Mouse (Mus musculus): ENCODE results near the gene Strc.
"Not testable (repeated sequence)": the region's sequence is repeated elsewhere in the genome, so short reads cannot be mapped to it uniquely, and the experiment has no call there.

Gene Strc

DNA sequence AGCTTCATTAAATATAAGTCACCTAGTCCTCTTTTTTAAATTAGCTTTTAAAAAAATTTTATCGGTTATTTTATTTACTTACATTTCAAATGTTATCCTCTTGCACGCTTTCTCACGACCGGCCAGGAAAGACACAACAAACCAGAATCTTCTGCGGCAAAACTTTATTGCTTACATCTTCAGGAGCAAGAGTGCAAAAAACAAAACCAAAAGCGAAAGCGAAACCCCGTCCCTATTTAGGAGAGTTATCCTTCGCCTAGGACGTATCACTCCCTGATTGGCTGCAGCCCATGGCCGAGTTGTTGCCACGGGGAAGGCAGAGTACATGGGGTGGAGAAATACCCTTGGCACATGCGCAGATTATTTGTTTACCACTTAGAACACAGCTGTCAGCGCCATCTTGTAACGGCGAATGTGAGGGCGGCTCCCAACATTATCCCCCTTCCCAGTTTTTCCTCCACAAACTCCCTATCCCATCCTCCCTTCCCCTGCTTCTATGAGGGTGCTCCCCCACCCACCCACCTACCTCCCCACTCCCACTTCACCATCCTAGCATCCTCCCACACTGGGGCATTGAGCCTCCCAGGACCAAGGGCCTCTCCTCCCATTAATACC, at the start of gene Strc:
TSS of gene Strc (minus strand) at position 208 of the 615 bp plus-strand sequence.
- not testable (repeated sequence) for DNase-seq (ENCODE audit: low spot score)

DNA sequence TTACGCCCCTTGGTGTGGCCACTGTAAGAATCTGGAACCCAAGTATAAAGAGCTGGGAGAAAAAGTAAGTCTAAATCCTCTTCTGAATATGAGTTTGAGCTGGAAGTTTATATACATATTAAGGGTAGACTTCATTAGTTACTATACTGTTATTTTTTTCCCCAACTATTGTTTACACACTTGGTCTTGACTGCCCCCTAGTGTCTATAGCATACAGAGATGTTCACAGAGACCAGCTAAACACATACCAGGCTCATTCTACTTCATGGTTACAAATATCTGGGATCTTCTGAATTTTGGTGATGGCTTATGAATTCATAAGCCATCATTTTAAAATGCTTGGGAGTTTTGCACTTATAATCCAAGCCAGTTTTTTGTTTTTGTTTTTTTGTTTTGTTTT, 47.9 kb upstream of the Strc start:
- no peak for DNase-seq (ENCODE audit: low spot score)

DNA sequence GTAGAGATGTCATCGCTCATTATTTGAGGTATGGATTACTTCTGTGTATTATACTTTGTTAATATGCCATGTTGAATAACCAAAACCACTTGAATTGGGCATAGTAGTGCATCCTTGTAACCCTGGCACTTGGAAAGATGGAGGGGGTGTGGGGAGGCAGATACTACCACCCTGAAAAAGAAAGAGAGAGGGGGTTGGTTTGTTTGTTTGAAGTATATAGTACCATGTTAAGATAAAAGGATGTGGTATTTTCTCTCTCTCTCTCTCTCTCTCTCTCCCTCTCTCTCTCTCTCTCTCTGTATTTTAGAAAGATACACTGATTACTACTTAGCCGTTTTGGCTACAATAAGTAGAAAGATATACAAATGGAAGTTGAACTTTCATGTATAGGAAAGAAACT, 38.9 kb upstream of the Strc start:
- no peak for DNase-seq (ENCODE audit: low spot score)

DNA sequence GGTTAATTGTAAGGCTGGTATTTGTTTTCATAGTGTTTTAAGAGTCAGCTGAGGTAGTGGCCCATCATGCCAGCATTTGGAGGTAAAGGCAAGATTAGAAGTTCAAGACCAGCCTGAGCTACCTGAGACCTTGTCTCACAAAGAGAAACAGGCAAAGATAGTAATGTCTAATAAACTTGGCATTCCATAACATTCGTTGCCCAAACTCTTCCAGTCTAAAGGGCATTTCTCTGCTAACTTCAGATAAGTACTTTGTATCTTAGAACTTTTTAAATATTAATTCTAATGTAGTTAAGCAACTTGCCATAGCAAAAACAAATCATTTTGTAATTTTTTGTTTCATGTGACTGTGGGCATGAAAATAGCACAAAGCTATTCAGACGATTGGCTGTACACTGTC, 36.2 kb upstream of the Strc start:
- DNase-seq (ENCODE audit: low spot score): no peak

DNA sequence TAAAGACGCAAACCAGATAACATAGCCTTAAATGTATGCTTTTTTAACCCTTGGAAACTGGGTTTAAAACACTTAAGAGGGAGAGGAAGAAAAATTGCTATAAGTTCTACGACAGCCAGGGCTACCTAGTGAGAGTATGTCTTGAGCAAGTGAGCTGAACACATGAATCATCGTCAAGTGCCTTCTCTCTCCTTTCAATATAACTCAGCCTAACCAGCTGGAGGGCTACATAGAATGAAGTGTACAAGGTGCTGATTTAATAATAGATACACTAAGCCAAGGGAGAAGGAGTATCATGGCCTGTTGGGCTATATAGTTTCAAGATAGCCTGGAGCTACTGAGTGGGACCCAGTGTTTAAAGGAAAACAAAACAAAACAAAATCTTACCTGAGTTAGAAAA, 31.5 kb upstream of the Strc start:
- DNase-seq (ENCODE audit: low spot score): no peak

DNA sequence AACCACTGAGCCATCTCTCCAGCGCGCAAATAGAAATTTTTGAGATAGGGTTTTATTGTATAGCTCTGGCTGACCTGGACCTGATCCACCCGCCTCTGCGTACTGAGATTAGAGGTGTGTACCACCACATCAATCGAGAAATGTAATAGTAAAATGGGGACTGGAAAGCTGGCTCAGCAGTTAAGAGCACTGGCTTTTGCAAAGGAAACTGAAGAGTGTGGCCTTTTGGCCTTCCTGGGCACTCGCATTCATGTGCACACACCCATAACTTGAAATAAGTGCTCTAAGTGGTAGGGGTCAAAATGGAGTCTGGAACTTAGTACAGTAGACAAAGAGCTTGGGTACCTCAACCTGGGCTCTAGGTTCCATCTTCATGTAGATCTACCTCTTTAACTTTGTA, 29.4 kb upstream of the Strc start:
- no peak for DNase-seq (ENCODE audit: low spot score)

- no peak for DNase-seq (ENCODE audit: low spot score)
Observed at GRCm38 (mm10) chr2:121415591-121415990, 28.6 kb upstream of the Strc start.

DNA sequence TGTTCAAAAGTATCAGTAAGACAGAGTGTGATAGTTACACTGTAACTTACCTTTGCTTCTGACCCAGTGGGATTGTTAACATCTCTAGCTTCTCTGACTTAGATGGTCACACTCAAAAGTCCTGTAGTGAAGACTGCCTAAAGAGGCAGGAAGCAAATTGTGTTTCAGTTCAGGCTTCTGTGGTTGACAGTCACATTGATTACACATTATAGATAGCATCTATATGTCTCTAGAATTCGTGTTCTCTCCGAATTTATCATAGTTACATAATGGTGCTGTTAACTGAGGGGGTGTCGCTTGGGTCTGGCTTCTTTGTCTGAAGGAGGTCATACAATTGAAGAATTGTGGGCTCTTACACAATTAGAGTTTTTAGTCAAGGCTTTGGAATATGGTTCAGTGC, 28.1 kb upstream of the Strc start:
- no peak for DNase-seq (ENCODE audit: low spot score)

DNA sequence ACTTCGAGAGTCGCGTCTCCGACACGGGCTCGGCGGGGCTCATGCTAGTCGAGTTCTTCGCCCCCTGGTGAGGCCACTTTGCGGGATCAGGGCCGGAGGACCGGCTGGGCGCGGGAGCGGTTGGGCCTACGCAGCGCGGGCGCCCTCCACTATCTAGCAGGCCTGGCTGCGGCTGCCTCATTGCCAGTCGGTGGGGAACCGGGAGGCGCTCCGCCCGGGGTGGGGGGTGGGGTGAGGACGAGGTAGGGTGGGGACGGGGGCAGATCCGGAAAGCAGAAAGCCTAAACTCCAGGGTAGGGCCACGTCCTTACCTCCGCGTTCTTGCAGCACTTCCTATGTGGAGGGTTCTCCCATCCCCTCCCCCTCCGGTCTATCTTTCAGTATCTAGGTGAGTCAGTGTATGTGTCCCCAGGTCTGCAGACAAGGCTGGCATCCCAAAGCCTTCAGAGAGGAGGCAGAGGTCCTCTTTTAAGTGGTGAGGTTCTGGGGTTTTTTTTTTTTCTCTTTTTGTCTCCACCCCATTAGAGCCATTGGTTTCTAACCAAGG, 27.2 kb upstream of the Strc start:
- peak; percentile 29 for DNase-seq (ENCODE audit: low spot score)

- DNase-seq (ENCODE audit: low spot score): peak; percentile 89
Observed at GRCm38 (mm10) chr2:121413387-121414042, 26.5 kb upstream of the Strc start, which contains the start of the genes Pdia3 and Catsper2. Pdia3 (plus strand) TSS chr2:121413775. Catsper2 (minus strand) TSS chr2:121413792.

DNA sequence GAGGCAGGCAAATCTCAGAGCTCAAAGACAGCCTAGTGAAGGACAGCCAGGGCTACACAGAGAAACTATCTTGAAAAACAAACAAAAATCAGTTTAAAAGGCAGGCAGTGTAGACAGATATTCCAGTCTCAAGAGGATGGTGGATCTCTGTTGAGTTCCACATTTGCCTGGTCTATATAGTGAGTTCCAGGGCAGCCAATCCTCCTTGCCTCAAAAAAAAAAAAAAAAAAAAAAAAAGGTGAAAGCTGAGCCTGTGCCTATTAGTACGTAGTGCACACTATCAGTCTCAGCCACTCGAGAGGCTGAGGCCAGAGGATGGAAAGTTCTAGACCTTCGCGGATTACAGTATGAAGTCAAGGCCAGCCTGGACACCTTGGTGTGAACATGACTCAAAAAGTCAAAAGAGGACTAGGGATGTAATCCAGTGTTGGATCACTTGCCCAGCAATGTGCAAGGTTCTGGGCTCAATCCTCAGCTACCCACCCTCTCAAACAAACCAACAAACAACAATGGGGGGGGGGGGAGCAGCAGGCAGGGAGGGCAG, 25.9 kb upstream of the Strc start:
- DNase-seq (ENCODE audit: low spot score): no peak

- DNase-seq (ENCODE audit: low spot score): no peak
Observed at GRCm38 (mm10) chr2:121408160-121408559, 21.2 kb upstream of the Strc start.

DNA sequence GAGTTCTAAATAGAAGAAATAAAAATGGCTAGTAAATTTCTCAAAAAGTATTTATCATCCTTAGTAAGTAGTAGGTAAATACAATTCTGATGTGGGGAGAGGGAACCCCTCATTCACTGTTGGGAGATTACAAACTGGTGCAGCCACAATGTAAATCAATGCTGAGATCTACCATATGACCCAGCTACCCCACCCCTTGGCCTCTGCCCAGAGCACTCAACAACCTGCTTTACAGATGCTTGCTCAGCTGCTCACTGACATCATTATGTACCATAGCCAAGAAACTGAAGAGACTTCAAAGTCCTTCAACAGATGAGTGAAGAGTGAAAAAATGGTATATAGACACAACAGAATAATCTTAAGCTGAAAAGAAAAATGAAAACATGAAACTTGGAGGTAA, 16.3 kb upstream of the Strc start:
- no peak for DNase-seq (ENCODE audit: low spot score)

GRCm38 (mm10) chr2:121396624-121397023, 9.7 kb upstream of the Strc start:
- peak; percentile 36 for DNase-seq (ENCODE audit: low spot score)

- no peak for DNase-seq (ENCODE audit: low spot score)
Observed at GRCm38 (mm10) chr2:121374766-121375165, 12.2 kb downstream of the Strc start.

DNA sequence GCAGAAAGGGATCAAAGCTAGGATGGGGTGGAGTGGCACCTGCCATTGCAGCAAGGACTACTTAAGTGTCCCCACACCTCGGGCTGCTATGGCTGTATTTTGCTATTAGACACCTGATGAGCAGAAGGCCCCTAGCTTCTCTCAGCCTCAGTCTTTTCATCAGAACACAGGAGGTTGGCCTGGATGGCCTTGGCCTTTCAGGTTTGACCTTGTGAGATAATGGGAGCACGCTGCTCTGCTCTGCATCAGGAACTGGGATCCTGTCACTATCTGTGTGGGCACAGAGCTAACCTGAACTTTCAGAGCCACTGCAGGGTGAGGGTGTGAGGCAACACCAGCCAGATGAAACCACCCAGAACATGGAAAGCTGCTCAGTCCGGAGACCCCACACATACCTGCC, 14.7 kb downstream of the Strc start:
- DNase-seq (ENCODE audit: low spot score): no peak

DNA sequence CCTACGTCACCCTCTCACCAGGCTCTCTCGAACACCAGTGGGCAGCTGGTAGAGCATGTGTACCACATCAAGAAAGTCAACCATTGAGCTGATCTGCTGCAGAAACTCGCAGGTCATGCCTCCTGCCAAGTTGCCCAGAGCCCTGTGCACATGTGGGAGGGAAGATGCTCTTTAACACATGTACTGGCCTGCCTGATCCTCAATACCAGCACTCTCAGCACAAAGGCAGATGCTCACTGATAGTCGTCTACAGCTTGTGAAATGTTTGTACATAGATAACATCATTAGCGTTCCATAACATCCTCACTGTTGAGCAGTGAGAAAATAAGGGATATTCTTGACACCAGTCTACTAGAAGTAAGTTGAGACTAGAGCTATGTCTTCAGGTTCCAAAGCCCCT, 16.0 kb downstream of the Strc start:
- no peak for DNase-seq (ENCODE audit: low spot score)

- DNase-seq (ENCODE audit: low spot score): no peak
Observed at GRCm38 (mm10) chr2:121368831-121369230, 18.1 kb downstream of the Strc start.

- DNase-seq (ENCODE audit: low spot score): peak; percentile 23
Observed at GRCm38 (mm10) chr2:121363656-121364055, 23.3 kb downstream of the Strc start.

- DNase-seq (ENCODE audit: low spot score): no peak
Observed at GRCm38 (mm10) chr2:121359461-121359860, 27.5 kb downstream of the Strc start.

DNA sequence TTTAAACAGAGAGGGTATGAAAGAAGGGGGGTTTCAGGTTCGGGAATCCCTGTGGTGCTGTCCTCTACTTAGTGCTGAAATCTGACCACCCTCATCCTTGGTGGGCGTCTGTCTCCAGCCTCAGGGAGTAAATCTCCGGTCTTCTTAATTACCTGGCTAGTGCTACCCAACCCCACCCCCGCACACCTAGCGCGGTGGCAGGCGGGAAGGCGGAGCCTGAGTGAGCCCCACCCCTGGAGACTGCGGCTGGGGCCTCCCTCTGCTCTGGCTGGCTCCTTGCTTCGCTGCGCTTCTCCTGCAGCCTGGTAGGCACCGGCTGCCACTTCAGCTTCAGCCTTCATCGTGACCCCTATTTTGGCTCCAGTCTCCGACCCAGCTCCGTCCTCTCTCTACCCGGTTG, 28.6 kb downstream of the Strc start:
- DNase-seq (ENCODE audit: low spot score): peak; percentile 81

GRCm38 (mm10) chr2:121357961-121358360, 29.0 kb downstream of the Strc start:
- no peak for DNase-seq (ENCODE audit: low spot score)

- DNase-seq (ENCODE audit: low spot score): no peak
Observed at GRCm38 (mm10) chr2:121357494-121357893, 29.5 kb downstream of the Strc start, which contains the start of gene Ckmt1. Ckmt1 (plus strand) TSS chr2:121357714.
